Mouse (Mus musculus) lung, adult 2 months (tissue): ENCODE data around the gene Bak1.

Experiments
- CTCF ChIP-seq: fragments of 200-500 bp; IDR thresholded peaks from 2 replicates; pipeline ENCODE4 v1.5.1; 2011; ENCODE audit warnings: mild to moderate bottlenecking, low read length, control low read depth; ENCODE audit not compliant: insufficient read depth
- POLR2A ChIP-seq: fragments of 200-500 bp; IDR thresholded peaks from 2 replicates; pipeline ENCODE4 v1.6.1; 2011; ENCODE audit warnings: low read depth, mild to moderate bottlenecking, control low read depth, low read length, borderline replicate concordance; ENCODE audit errors: extremely low read depth

DNA sequence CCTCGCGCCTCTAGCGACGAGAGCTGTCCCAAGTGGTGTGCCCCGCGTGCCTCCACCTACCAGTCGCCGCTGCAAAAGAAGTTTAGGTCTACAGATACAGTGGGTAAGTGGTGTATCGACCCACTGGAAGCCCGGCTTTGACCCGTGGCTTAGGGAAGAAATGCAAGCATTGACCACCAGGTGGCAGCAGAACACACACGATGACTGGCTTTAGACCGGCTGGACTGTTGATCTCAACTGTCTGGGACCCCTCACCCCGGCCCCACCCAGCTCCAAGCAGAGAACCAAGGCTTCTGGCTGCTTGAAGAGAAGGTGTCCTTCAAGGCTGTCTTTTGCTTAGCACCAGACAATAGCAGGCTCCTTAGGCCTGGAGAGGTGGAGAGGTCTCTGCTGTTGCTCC lies 4.1 kb upstream of the Bak1 start:
- TF ChIP-seq CTCF (peak; percentile 96), POLR2A (no peak)
